Mouse (Mus musculus): ENCODE results near the gene Tmem97. TPM values are rescaled to one million over a fixed set of nuclear protein-coding genes. Genes with fewer than 3 reads are reported as not detected.

Gene Tmem97
- polyA plus RNA-seq, 2 experiments, result 34.2 to 116 TPM

DNA sequence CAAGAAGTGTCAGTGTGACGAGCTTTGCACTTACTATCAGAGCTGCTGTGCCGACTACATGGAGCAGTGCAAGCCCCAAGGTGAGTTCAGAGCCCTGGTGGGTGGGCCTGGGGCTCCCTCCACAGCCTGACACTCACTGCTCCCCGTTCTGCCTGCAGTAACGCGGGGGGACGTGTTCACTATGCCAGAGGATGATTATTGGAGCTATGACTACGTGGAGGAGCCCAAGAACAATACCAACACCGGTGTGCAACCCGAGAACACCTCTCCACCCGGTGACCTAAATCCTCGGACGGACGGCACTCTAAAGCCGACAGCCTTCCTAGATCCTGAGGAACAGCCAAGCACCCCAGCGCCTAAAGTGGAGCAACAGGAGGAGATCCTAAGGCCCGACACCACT, 51.0 kb downstream of the Tmem97 start:
- Histone ChIP-seq H3K4me1 (replicated peaks; ENCODE audit: control insufficient read depth in 2 of 2, insufficient read depth in 2 of 2, low read length in 1 of 2) (no peaks in the 10 kb centered on the region; a peak in 1 of 4 replicates), H3K27ac (no peak overlapping the region), H3K9ac (replicated peaks) (no peak overlapping the region), H3K9me3 (ENCODE audit: control insufficient read depth, low read length) (no peaks in the 10 kb centered on the region), H3K4me3 (ENCODE audit: insufficient read depth in 1 of 2, low read depth in 2 of 2, low read length in 2 of 2) (peak overlapping the region; percentile 29 to 57), H3K27me3 (ENCODE audit: control insufficient read depth, insufficient read depth, low read length) (peaks cover 33% of the 10 kb centered on the region), H3K36me3 (replicated peaks; ENCODE audit: control insufficient read depth, insufficient read depth, low read depth) (no peaks in the 10 kb centered on the region), H3K4me2 (ENCODE audit: low read depth) (no peak overlapping the region; the same call in 1 of the 2 replicates)
- ATAC-seq (ENCODE audit: insufficient read depth) (no peak), DNase-seq (ENCODE audit: low read depth in 3 of 3, low spot score in 3 of 3) (no peak)
- 36% methylated on average over 16 of the region's 16 CpGs for WGBS (ENCODE audit: insufficient replicate concordance)
- TF ChIP-seq CTCF (IDR thresholded peaks at IDR 0.05; ENCODE audit: low read depth) (no peak), EP300 (IDR thresholded peaks at IDR 0.05; ENCODE audit: low read depth) (no peak)

DNA sequence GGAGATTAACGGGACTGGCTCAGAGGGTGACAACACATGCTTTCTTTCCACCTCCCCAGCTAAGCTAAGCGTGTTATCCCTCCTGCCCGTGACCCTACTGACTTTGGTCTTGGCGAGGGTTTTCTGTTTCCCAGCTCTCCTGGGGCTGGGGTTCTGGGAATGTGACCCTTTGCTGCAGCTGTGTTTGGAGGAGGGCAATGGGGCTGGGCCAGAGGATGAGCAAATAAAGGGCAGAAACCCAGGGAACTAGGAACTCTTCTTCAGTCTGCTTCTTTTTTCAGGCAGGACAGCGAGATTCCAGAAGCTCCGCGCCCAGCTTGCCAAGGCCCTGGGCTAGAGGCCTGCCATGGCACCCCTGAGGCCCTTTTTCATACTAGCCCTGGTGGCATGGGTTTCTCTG, 51.6 kb downstream of the Tmem97 start, which contains the start of gene Vtn:
Gene Vtn (plus strand): TSS at position 88 of the 400 bp plus-strand sequence.
- Histone ChIP-seq H3K4me2 (ENCODE audit: low read depth) (peak within 1 kb of the TSS; percentile 65), H3K4me1 (replicated peaks; ENCODE audit: control insufficient read depth in 2 of 2, insufficient read depth in 2 of 2, low read length in 1 of 2) (no peaks in the 10 kb centered on the region; a peak in 1 of 4 replicates), H3K27me3 (ENCODE audit: control insufficient read depth, insufficient read depth, low read length) (peaks cover 33% of the 10 kb centered on the region), H3K4me3 (ENCODE audit: insufficient read depth in 1 of 2, low read depth in 2 of 2, low read length in 2 of 2) (peak within 1 kb of the TSS; percentile 43 to 57), H3K9me3 (ENCODE audit: control insufficient read depth, low read length) (no peaks in the 10 kb centered on the region), H3K36me3 (replicated peaks; ENCODE audit: control insufficient read depth, insufficient read depth, low read depth) (no peaks in the 10 kb centered on the region), H3K9ac (replicated peaks) (peak within 1 kb of the TSS; percentile 36), H3K27ac (no peak within 1 kb of the TSS)
- no peak for DNase-seq (ENCODE audit: low read depth in 3 of 3, low spot score in 3 of 3)
- WGBS (ENCODE audit: insufficient replicate concordance), result 59% methylated on average over 7 of the region's 7 CpGs
- no peak for TF ChIP-seq CTCF (IDR thresholded peaks at IDR 0.05; ENCODE audit: low read depth)
- ATAC-seq (ENCODE audit: insufficient read depth), result peak; percentile 27

- peak within 1 kb of the TSS; percentile 36 for H3K9ac ChIP-seq (replicated peaks)
- H3K27ac ChIP-seq, result no peak within 1 kb of the TSS
- ATAC-seq (ENCODE audit: insufficient read depth) (peak; percentile 81), DNase-seq (ENCODE audit: low read depth in 3 of 3, low spot score in 3 of 3) (peak; percentile 78 to 83 (median 80))
- no peaks in the 10 kb centered on the region for H3K36me3 ChIP-seq (replicated peaks; ENCODE audit: control insufficient read depth, insufficient read depth, low read depth)
- no peaks in the 10 kb centered on the region for H3K9me3 ChIP-seq (ENCODE audit: control insufficient read depth, low read length)
- H3K27me3 ChIP-seq (ENCODE audit: control insufficient read depth, insufficient read depth, low read length), result peaks cover 33% of the 10 kb centered on the region
- no peaks in the 10 kb centered on the region; a peak in 1 of 4 replicates for H3K4me1 ChIP-seq (replicated peaks; ENCODE audit: control insufficient read depth in 2 of 2, insufficient read depth in 2 of 2, low read length in 1 of 2)
- peak within 1 kb of the TSS; percentile 43 to 47 for H3K4me3 ChIP-seq (ENCODE audit: insufficient read depth in 1 of 2, low read depth in 2 of 2, low read length in 2 of 2)
- no peak for TF ChIP-seq CTCF (IDR thresholded peaks at IDR 0.05; ENCODE audit: low read depth)
- TF ChIP-seq EP300 (IDR thresholded peaks at IDR 0.05; ENCODE audit: low read depth), result no peak
- peak within 1 kb of the TSS; percentile 65 for H3K4me2 ChIP-seq (ENCODE audit: low read depth)
- 2% methylated on average over 36 of the region's 36 CpGs for WGBS (ENCODE audit: insufficient replicate concordance)
Observed at GRCm38 (mm10) chr11:78497544-78498522, 52.7 kb downstream of the Tmem97 start, which contains the start of gene Sarm1. TSS of gene Sarm1 (minus strand) at chr11:78497754.

DNA sequence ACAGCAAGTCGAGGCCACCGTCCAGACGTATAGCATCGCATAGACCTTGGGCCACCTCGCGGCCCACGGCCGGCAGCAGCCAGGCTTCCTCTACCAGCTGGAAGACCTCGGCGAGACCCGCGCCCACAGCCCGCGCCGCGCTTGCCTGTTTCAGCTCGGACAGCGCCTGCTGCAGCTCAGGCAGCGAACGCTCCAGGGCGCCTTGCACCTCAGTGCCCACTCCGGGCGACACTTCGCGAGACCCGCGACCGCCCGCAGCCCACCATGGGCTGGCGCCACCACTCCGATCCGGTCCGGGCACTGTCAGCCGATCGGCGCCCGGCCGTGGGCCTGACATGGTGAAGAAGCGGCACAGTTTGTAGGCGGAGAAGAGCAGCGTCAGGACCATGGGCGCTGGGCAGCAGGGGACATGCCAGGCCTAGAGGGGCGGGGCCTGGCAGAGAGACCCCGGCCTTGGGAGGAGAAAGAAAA, 53.5 kb downstream of the Tmem97 start:
- no peak for DNase-seq (ENCODE audit: low read depth in 3 of 3, low spot score in 3 of 3)
- under 1% methylated on average over 44 of the region's 44 CpGs for WGBS (ENCODE audit: insufficient replicate concordance)
- peaks cover 36% of the 10 kb centered on the region for H3K27me3 ChIP-seq (ENCODE audit: control insufficient read depth, insufficient read depth, low read length)
- no peak overlapping the region for H3K27ac ChIP-seq
- no peak for TF ChIP-seq EP300 (IDR thresholded peaks at IDR 0.05; ENCODE audit: low read depth)
- no peak for ATAC-seq (ENCODE audit: insufficient read depth)
- H3K4me1 ChIP-seq (replicated peaks; ENCODE audit: control insufficient read depth in 2 of 2, insufficient read depth in 2 of 2, low read length in 1 of 2), result no peaks in the 10 kb centered on the region; a peak in 1 of 4 replicates
- no peaks in the 10 kb centered on the region for H3K9me3 ChIP-seq (ENCODE audit: control insufficient read depth, low read length)
- H3K4me3 ChIP-seq (ENCODE audit: insufficient read depth in 1 of 2, low read depth in 2 of 2, low read length in 2 of 2), result peak overlapping the region; percentile 1 to 43; a peak in 2 of 4 replicates
- H3K36me3 ChIP-seq (replicated peaks; ENCODE audit: control insufficient read depth, insufficient read depth, low read depth), result no peaks in the 10 kb centered on the region
- H3K4me2 ChIP-seq (ENCODE audit: low read depth), result peak overlapping the region; percentile 65
- no peak overlapping the region for H3K9ac ChIP-seq (replicated peaks)

- Histone ChIP-seq H3K4me2 (ENCODE audit: low read depth) (no peak overlapping the region), H3K4me1 (replicated peaks; ENCODE audit: control insufficient read depth in 2 of 2, insufficient read depth in 2 of 2, low read length in 1 of 2) (no peaks in the 10 kb centered on the region; a peak in 1 of 4 replicates), H3K27ac (no peak overlapping the region), H3K9me3 (ENCODE audit: control insufficient read depth, low read length) (no peaks in the 10 kb centered on the region), H3K36me3 (replicated peaks; ENCODE audit: control insufficient read depth, insufficient read depth, low read depth) (no peaks in the 10 kb centered on the region), H3K4me3 (ENCODE audit: insufficient read depth in 1 of 2, low read depth in 2 of 2, low read length in 2 of 2) (no peak overlapping the region), H3K27me3 (ENCODE audit: control insufficient read depth, insufficient read depth, low read length) (peaks cover 44% of the 10 kb centered on the region), H3K9ac (replicated peaks) (no peak overlapping the region)
- DNase-seq (ENCODE audit: low read depth in 3 of 3, low spot score in 3 of 3) (no peak), ATAC-seq (ENCODE audit: insufficient read depth) (no peak)
- TF ChIP-seq EP300 (IDR thresholded peaks at IDR 0.05; ENCODE audit: low read depth) (no peak), CTCF (IDR thresholded peaks at IDR 0.05; ENCODE audit: low read depth) (no peak)
- 5% methylated on average over 6 of the region's 6 CpGs for WGBS (ENCODE audit: insufficient replicate concordance)
Observed at GRCm38 (mm10) chr11:78495904-78496303, 54.7 kb downstream of the Tmem97 start.

Other genes starting within 250 kb of the Tmem97 start
- gene Spag5, start 249.2 kb downstream of the Tmem97 start, polyA plus RNA-seq (2012; rRNA removed), result 27.8 and 39.7 TPM in 2 replicates
- gene Spag5, start 249.2 kb downstream of the Tmem97 start, polyA plus RNA-seq (2014; fragmentation: Nextera tagmentation; extraction: Ambion mirVana), result 27.6 and 31.5 TPM in 2 replicates
- 4.2 TPM in 2 replicates for gene Aldoc, start 227.8 kb downstream of the Tmem97 start, polyA plus RNA-seq (2012; rRNA removed)
- gene Aldoc, start 227.8 kb downstream of the Tmem97 start, polyA plus RNA-seq (2014; fragmentation: Nextera tagmentation; extraction: Ambion mirVana), result 6.0 and 6.6 TPM in 2 replicates
- gene Pigs, start 222.4 kb downstream of the Tmem97 start, polyA plus RNA-seq (2012; rRNA removed), result 19.6 and 22.0 TPM in 2 replicates
- 23.5 and 26.1 TPM in 2 replicates for gene Pigs, start 222.4 kb downstream of the Tmem97 start, polyA plus RNA-seq (2014; fragmentation: Nextera tagmentation; extraction: Ambion mirVana)
- gene Unc119, start 207.3 kb downstream of the Tmem97 start, polyA plus RNA-seq (2012; rRNA removed), result 33.5 and 40.3 TPM in 2 replicates
- gene Unc119, start 207.3 kb downstream of the Tmem97 start, polyA plus RNA-seq (2014; fragmentation: Nextera tagmentation; extraction: Ambion mirVana), result 20.9 and 25.2 TPM in 2 replicates
- gene Foxn1, start 164.2 kb downstream of the Tmem97 start, polyA plus RNA-seq (2012; rRNA removed), result not detected in 2 replicates
- gene Foxn1, start 164.2 kb downstream of the Tmem97 start, polyA plus RNA-seq (2014; fragmentation: Nextera tagmentation; extraction: Ambion mirVana), result not detected in 2 replicates
- gene Slc13a2, start 128.6 kb downstream of the Tmem97 start, polyA plus RNA-seq (2012; rRNA removed), result 0.02 TPM in 2 replicates
- gene Slc13a2, start 128.6 kb downstream of the Tmem97 start, polyA plus RNA-seq (2014; fragmentation: Nextera tagmentation; extraction: Ambion mirVana), result not detected in 2 replicates
- 3.7 and 4.9 TPM in 2 replicates for gene Slc46a1, start 85.1 kb downstream of the Tmem97 start, polyA plus RNA-seq (2012; rRNA removed)
- gene Slc46a1, start 85.1 kb downstream of the Tmem97 start, polyA plus RNA-seq (2014; fragmentation: Nextera tagmentation; extraction: Ambion mirVana), result 5.0 and 5.8 TPM in 2 replicates
- 0.09 and 0.22 TPM in 2 replicates for gene Sarm1, start 53.0 kb downstream of the Tmem97 start, polyA plus RNA-seq (2012; rRNA removed)
- gene Sarm1, start 53.0 kb downstream of the Tmem97 start, polyA plus RNA-seq (2014; fragmentation: Nextera tagmentation; extraction: Ambion mirVana), result 0.14 and 0.15 TPM in 2 replicates
- gene Vtn, start 51.7 kb downstream of the Tmem97 start, polyA plus RNA-seq (2012; rRNA removed), result 350 and 403 TPM in 2 replicates
- gene Vtn, start 51.7 kb downstream of the Tmem97 start, polyA plus RNA-seq (2014; fragmentation: Nextera tagmentation; extraction: Ambion mirVana), result 353 and 424 TPM in 2 replicates
- 0.18 and 0.28 TPM in 2 replicates for gene Sebox, start 47.3 kb downstream of the Tmem97 start, polyA plus RNA-seq (2012; rRNA removed)
- 0.35 and 0.39 TPM in 2 replicates for gene Sebox, start 47.3 kb downstream of the Tmem97 start, polyA plus RNA-seq (2014; fragmentation: Nextera tagmentation; extraction: Ambion mirVana)
- 10.6 and 14.5 TPM in 2 replicates for gene Tmem199, start 38.6 kb downstream of the Tmem97 start, polyA plus RNA-seq (2012; rRNA removed)
- gene Tmem199, start 38.6 kb downstream of the Tmem97 start, polyA plus RNA-seq (2014; fragmentation: Nextera tagmentation; extraction: Ambion mirVana), result 20.6 and 22.1 TPM in 2 replicates
- gene Poldip2, start 38.6 kb downstream of the Tmem97 start, polyA plus RNA-seq (2012; rRNA removed), result 24.1 and 28.2 TPM in 2 replicates
- 55.6 and 57.2 TPM in 2 replicates for gene Poldip2, start 38.6 kb downstream of the Tmem97 start, polyA plus RNA-seq (2014; fragmentation: Nextera tagmentation; extraction: Ambion mirVana)
- gene Tnfaip1, start 14.4 kb downstream of the Tmem97 start, polyA plus RNA-seq (2012; rRNA removed), result 6.3 and 6.7 TPM in 2 replicates
- 12.6 and 13.2 TPM in 2 replicates for gene Tnfaip1, start 14.4 kb downstream of the Tmem97 start, polyA plus RNA-seq (2014; fragmentation: Nextera tagmentation; extraction: Ambion mirVana)
- gene Ift20, start 14.4 kb downstream of the Tmem97 start, polyA plus RNA-seq (2012; rRNA removed), result 29.2 and 41.7 TPM in 2 replicates
- gene Ift20, start 14.4 kb downstream of the Tmem97 start, polyA plus RNA-seq (2014; fragmentation: Nextera tagmentation; extraction: Ambion mirVana), result 73.9 and 77.8 TPM in 2 replicates
- gene Nlk, start 146.6 kb upstream of the Tmem97 start, polyA plus RNA-seq (2012; rRNA removed), result 4.4 and 4.7 TPM in 2 replicates
- gene Nlk, start 146.6 kb upstream of the Tmem97 start, polyA plus RNA-seq (2014; fragmentation: Nextera tagmentation; extraction: Ambion mirVana), result 3.2 and 5.3 TPM in 2 replicates
- gene Ccnq, start 201.0 kb upstream of the Tmem97 start, polyA plus RNA-seq (2012; rRNA removed), result 18.3 and 21.0 TPM in 2 replicates
- 19.8 and 20.0 TPM in 2 replicates for gene Ccnq, start 201.0 kb upstream of the Tmem97 start, polyA plus RNA-seq (2014; fragmentation: Nextera tagmentation; extraction: Ambion mirVana)